Comparison of ENCODE assay signal across 8 mouse cellular contexts in the genomic region with DNA sequence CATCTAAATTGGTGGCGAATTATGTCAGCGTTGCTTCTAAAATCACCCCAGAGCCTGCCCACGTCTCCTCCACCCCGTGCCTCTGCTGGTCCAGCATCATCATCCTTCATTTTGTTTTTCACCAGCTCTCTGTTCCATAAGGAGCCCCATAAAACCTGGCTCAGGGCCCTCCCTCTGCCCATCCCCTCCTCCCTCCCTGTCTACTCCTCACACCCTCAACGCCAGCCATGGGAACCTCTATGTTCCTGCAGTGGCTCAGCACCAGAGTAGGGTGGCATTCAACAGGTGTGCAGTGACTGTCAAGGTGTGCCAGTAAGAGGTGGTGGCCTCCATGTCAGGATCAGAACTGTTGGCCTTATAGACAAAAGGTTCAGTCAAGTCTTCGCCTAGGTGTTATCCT. TPM values are rescaled to one million over a fixed set of nuclear protein-coding genes. Genes with fewer than 3 reads are reported as not detected.
A peak's percentile ranks its signal among the peaks of the same experiment; 100 is the strongest.
DNase-seq lines count a peak whose midpoint lies in the region; ATAC-seq lines count a peak whose summit lies in the region.
"Had no signal": no experiment of that assay in that cellular context is flagged by ENCODE, and none has a peak within 500 bp of the region (broad histone marks: within the 10 kb centered on the region; RNA-seq: fewer than 3 reads in every experiment).

No protein-coding gene starts in this region.

- peaks cover 12% of the 10 kb centered on the region for H3K27me3 ChIP-seq in heart, embryonic 15.5 days
- H3K27me3 ChIP-seq in limb, embryonic 12.5 days, result peaks cover 22% of the 10 kb centered on the region

- no peak overlapping the region for H3K27ac ChIP-seq in heart, embryonic 15.5 days
- peak overlapping the region; percentile 19; the same call in 1 of the 2 replicates for H3K27ac ChIP-seq in limb, embryonic 12.5 days

- 85% methylated on average over 6 of the region's 6 CpGs for WGBS in heart, embryonic 15.5 days
- WGBS in limb, embryonic 12.5 days, result 85% methylated on average over 6 of the region's 6 CpGs

- H3K36me3 ChIP-seq in heart, embryonic 15.5 days, result no peaks in the 10 kb centered on the region
- peaks cover 18% of the 10 kb centered on the region for H3K36me3 ChIP-seq in limb, embryonic 12.5 days

- ATAC-seq in heart, embryonic 15.5 days (replicated peaks; ENCODE audit: insufficient number of reproducible peaks, insufficient read depth, low FRiP score, low read depth), result no peak
- ATAC-seq in limb, embryonic 12.5 days (ENCODE audit: insufficient number of reproducible peaks, insufficient read depth, low FRiP score, low TSS enrichment, low read depth), result no peak

- DNase-seq in heart, postnatal 10 days, result no peak
- DNase-seq in right cerebral cortex, adult 18-20 months, result peak; percentile 79
- DNase-seq in right cerebral cortex, postnatal 4 days, result no peak
- DNase-seq in telencephalon, adult 2 months (ENCODE audit: low read depth, low spot score), result peak; percentile 67
- no peak for DNase-seq in layer of hippocampus, adult 9-10 months (ENCODE audit: low spot score)
- DNase-seq: kidney, postnatal 36 days had no signal

- H3K4me1 ChIP-seq in heart, embryonic 15.5 days (replicated peaks), result peaks cover 66% of the 10 kb centered on the region
- H3K4me1 ChIP-seq in limb, embryonic 12.5 days (replicated peaks), result peaks cover 31% of the 10 kb centered on the region

- peak overlapping the region; percentile 93; the same call in 1 of the 2 replicates for H3K4me2 ChIP-seq in heart, embryonic 15.5 days
- peak overlapping the region; percentile 98; the same call in 1 of the 2 replicates for H3K4me2 ChIP-seq in limb, embryonic 12.5 days

- no peaks in the 10 kb centered on the region for H3K9me3 ChIP-seq in heart, embryonic 15.5 days (replicated peaks)
- H3K9me3 ChIP-seq in limb, embryonic 12.5 days, result no peaks in the 10 kb centered on the region

- H3K9ac ChIP-seq in heart, embryonic 15.5 days, result no peak overlapping the region
- H3K9ac ChIP-seq in limb, embryonic 12.5 days (replicated peaks), result no peak overlapping the region

- H3K4me3 ChIP-seq in heart, embryonic 15.5 days, result no peak overlapping the region
- peak overlapping the region; percentile 78; the same call in 1 of the 2 replicates for H3K4me3 ChIP-seq in limb, embryonic 12.5 days (replicated peaks)

- intact Hi-C loops in heart, postnatal 10 days (cut with DNase I), result no loop called here

RNA-seq across cellular contexts. Expression of a gene that starts 2.4 kb away (rescaled TPM):
- polyA plus RNA-seq in heart, embryonic 15.5 days (2015; fragmentation: Nextera tagmentation; extraction: Ambion mirVana), result 26.2 and 38.2 TPM in 2 replicates
- 10 to 100 TPM; 43.2 to 46.4 TPM for total RNA-seq in heart, postnatal 10 days (2021)
- polyA plus RNA-seq in limb, embryonic 12.5 days (2016; fragmentation: Nextera tagmentation; extraction: Ambion mirVana), result 63.9 and 68.5 TPM in 2 replicates

RNA-seq across cellular contexts. Expression of a gene that starts 3.8 kb away (rescaled TPM):
- polyA plus RNA-seq in heart, embryonic 15.5 days (2015; fragmentation: Nextera tagmentation; extraction: Ambion mirVana), result 3.2 and 4.3 TPM in 2 replicates
- total RNA-seq in heart, postnatal 10 days (2021), result under 1 TPM; 0.14 to 0.37 TPM
- 3.2 and 3.6 TPM in 2 replicates for polyA plus RNA-seq in limb, embryonic 12.5 days (2016; fragmentation: Nextera tagmentation; extraction: Ambion mirVana)

RNA-seq across cellular contexts. Expression of a gene that starts 25.7 kb away (rescaled TPM):
- 23.5 and 34.1 TPM in 2 replicates for polyA plus RNA-seq in heart, embryonic 15.5 days (2015; fragmentation: Nextera tagmentation; extraction: Ambion mirVana)
- 10 to 100 TPM; 21.0 to 23.6 TPM for total RNA-seq in heart, postnatal 10 days (2021)
- 57.7 and 58.7 TPM in 2 replicates for polyA plus RNA-seq in limb, embryonic 12.5 days (2016; fragmentation: Nextera tagmentation; extraction: Ambion mirVana)

RNA-seq across cellular contexts. Expression of a gene that starts 28.4 kb away (rescaled TPM):
- 42.3 and 61.2 TPM in 2 replicates for polyA plus RNA-seq in heart, embryonic 15.5 days (2015; fragmentation: Nextera tagmentation; extraction: Ambion mirVana)
- 10 to 100 TPM; 66.5 to 68.3 TPM for total RNA-seq in heart, postnatal 10 days (2021)
- polyA plus RNA-seq in limb, embryonic 12.5 days (2016; fragmentation: Nextera tagmentation; extraction: Ambion mirVana), result 48.8 and 53.1 TPM in 2 replicates

RNA-seq across cellular contexts. Expression of a gene that starts 28.5 kb away (rescaled TPM):
- 208 and 226 TPM in 2 replicates for polyA plus RNA-seq in heart, embryonic 15.5 days (2015; fragmentation: Nextera tagmentation; extraction: Ambion mirVana)
- 100 to 1,000 TPM in 1 of 2 experiments, 10 to 100 TPM in 1; 93.4 to 108 TPM for total RNA-seq in heart, postnatal 10 days (2021)
- 207 and 217 TPM in 2 replicates for polyA plus RNA-seq in limb, embryonic 12.5 days (2016; fragmentation: Nextera tagmentation; extraction: Ambion mirVana)

Comparison
In these comparisons a context has a peak if more than half of its experiments do, and no peak if none do; other contexts are left out.
1. DNase-seq: peak in right cerebral cortex, adult 18-20 months (single experiment) and telencephalon, adult 2 months (single experiment); none in heart, postnatal 10 days (0 of 2), right cerebral cortex, postnatal 4 days (single experiment) and layer of hippocampus, adult 9-10 months (single experiment).